Mouse (Mus musculus): Measurements from ENCODE around the gene Usp17la. TPM values are rescaled to one million over a fixed set of nuclear protein-coding genes. Genes with fewer than 3 reads are reported as not detected.
"Not testable (repeated sequence)": the region's sequence is repeated elsewhere in the genome, so short reads cannot be mapped to it uniquely, and the experiment has no call there.

Usp17la gene
- total RNA-seq (2021): not detected

GRCm38 (mm10) chr7:104856709-104857108 is at the start of gene Usp17la:
Gene Usp17la, plus strand, starts transcription at chr7:104857009.
- intact Hi-C loops (cut with DNase I): not testable (repeated sequence)

GRCm38 (mm10) chr7:104810335-104810734 is 46.5 kb upstream of the Usp17la start:
- intact Hi-C loops (cut with DNase I); DNase-seq (ENCODE audit: low spot score in 2 of 2): not testable (repeated sequence)

More at GRCm38 (mm10) chr7:104856709-104857108, at the start of gene Usp17la:
- not testable (repeated sequence) for DNase-seq (ENCODE audit: low spot score in 2 of 2)

GRCm38 (mm10) chr7:104842503-104842902 is 14.3 kb upstream of the Usp17la start, which contains the start of gene Usp17lb:
Gene Usp17lb, minus strand, starts transcription at chr7:104842603.
- intact Hi-C loops (cut with DNase I): no loop called here

GRCm38 (mm10) chr7:104843731-104844287 is 13.0 kb upstream of the Usp17la start:
- intact Hi-C loops (cut with DNase I): no loop called here
- DNase-seq (ENCODE audit: low spot score in 2 of 2): no peak

More at GRCm38 (mm10) chr7:104842503-104842902, 14.3 kb upstream of the Usp17la start, which contains the start of gene Usp17lb:
- DNase-seq (ENCODE audit: low spot score in 2 of 2): no peak

- not testable (repeated sequence) for DNase-seq (ENCODE audit: low spot score in 2 of 2)
These were observed 5.3 kb upstream of the Usp17la start for GRCm38 (mm10) chr7:104851546-104851945.

GRCm38 (mm10) chr7:104855248-104855750 is 1.5 kb upstream of the Usp17la start:
- no peak for DNase-seq (ENCODE audit: low spot score in 2 of 2)
- intact Hi-C loops (cut with DNase I): no loop called here

More at GRCm38 (mm10) chr7:104851546-104851945, 5.3 kb upstream of the Usp17la start:
- intact Hi-C loops (cut with DNase I): not testable (repeated sequence)

GRCm38 (mm10) chr7:104857683-104858082 is 874 bp downstream of the Usp17la start:
- intact Hi-C loops (cut with DNase I): no loop called here
- DNase-seq (ENCODE audit: low spot score in 2 of 2): no peak

- intact Hi-C loops (cut with DNase I): no loop called here
- no peak for DNase-seq (ENCODE audit: low spot score in 2 of 2)
These were observed 4.6 kb downstream of the Usp17la start for GRCm38 (mm10) chr7:104861381-104861780.

- no peak for DNase-seq (ENCODE audit: low spot score in 2 of 2)
- intact Hi-C loops (cut with DNase I): no loop called here
These were observed 20.9 kb downstream of the Usp17la start, which contains the start of gene Olfr665 for GRCm38 (mm10) chr7:104877731-104878130. Gene Olfr665, plus strand, starts transcription at chr7:104878031.

- intact Hi-C loops (cut with DNase I): no loop called here
- no peak for DNase-seq (ENCODE audit: low spot score in 2 of 2)
These were observed 39.0 kb downstream of the Usp17la start, which contains the start of gene Olfr666 for GRCm38 (mm10) chr7:104895852-104896251. Gene Olfr666, minus strand, starts transcription at chr7:104895952.

Other genes with a start within 250 kb of the Usp17la start
- not detected for gene Olfr656, start 243.1 kb upstream of the Usp17la start, total RNA-seq (2021)
- gene Olfr657, start 232.2 kb upstream of the Usp17la start, total RNA-seq (2021): not detected
- gene Olfr658, start 209.7 kb upstream of the Usp17la start, total RNA-seq (2021): not detected
- not detected for gene Olfr659, start 190.3 kb upstream of the Usp17la start, total RNA-seq (2021)
- not detected for gene Olfr661, start 170.5 kb upstream of the Usp17la start, total RNA-seq (2021)
- not detected for gene Usp17le, start 79.5 kb upstream of the Usp17la start, total RNA-seq (2021)
- not detected for gene Usp17lb, start 14.4 kb upstream of the Usp17la start, total RNA-seq (2021)
- not detected for gene Olfr665, start 21.0 kb downstream of the Usp17la start, total RNA-seq (2021)
- not detected for gene Olfr666, start 38.9 kb downstream of the Usp17la start, total RNA-seq (2021)
- not detected for gene Olfr667, start 64.5 kb downstream of the Usp17la start, total RNA-seq (2021)
- not detected for gene Olfr668, start 71.0 kb downstream of the Usp17la start, total RNA-seq (2021)
- gene Olfr669, start 77.2 kb downstream of the Usp17la start, total RNA-seq (2021): not detected
- not detected for gene Olfr670, start 105.6 kb downstream of the Usp17la start, total RNA-seq (2021)
- gene Olfr671, start 122.1 kb downstream of the Usp17la start, total RNA-seq (2021): not detected
- not detected for gene Olfr672, start 145.0 kb downstream of the Usp17la start, total RNA-seq (2021)
- gene Olfr675, start 171.5 kb downstream of the Usp17la start, total RNA-seq (2021): not detected
- gene Olfr676, start 175.7 kb downstream of the Usp17la start, total RNA-seq (2021): not detected
- not detected for gene Olfr677, start 194.4 kb downstream of the Usp17la start, total RNA-seq (2021)
- gene Olfr678, start 207.5 kb downstream of the Usp17la start, total RNA-seq (2021): not detected
- gene Olfr679, start 224.2 kb downstream of the Usp17la start, total RNA-seq (2021): not detected
- gene Olfr680-ps1, start 235.8 kb downstream of the Usp17la start, total RNA-seq (2021): not detected

All from left cerebral cortex, postnatal 25 days (tissue).